Mouse (Mus musculus) adrenal gland, postnatal 14 days (tissue): ENCODE measurements around the gene Clca3a1. TPM values are rescaled to one million over a fixed set of nuclear protein-coding genes. Genes with fewer than 3 reads are reported as not detected.
"Not testable (repeated sequence)": the region's sequence is repeated elsewhere in the genome, so short reads cannot be mapped to it uniquely, and the experiment has no call there.

Experiments
- DNase-seq: peaks from one replicate; pipeline ENCODE4 v3.0.0; 2021; ENCODE audit warnings: mixed read lengths
- long read RNA-seq, 2 experiments: library from polyadenylated mRNA; stranded (forward); transcript quantifications; one replicate each; pipeline ENCODE4 v2.0.0; 2021
- total RNA-seq: library from RNA; stranded (reverse); gene quantifications from 2 replicates; pipeline ENCODE4 v1.2.3, GENCODE M21; 2021

Gene Clca3a1
- total RNA-seq: 8.4 and 8.9 TPM in 2 replicates
- long read RNA-seq, experiment 1, transcript Clca3a1-202 (14 exons, 3,524 nt): major isoform, 12 of 15 reads
- long read RNA-seq, experiment 1, partial matches to known transcripts: 3 of 15 reads
- long read RNA-seq, experiment 1, other reads (novel, unspliced or antisense): 0 of 15 reads
- long read RNA-seq, experiment 2, partial matches to known transcripts: 0 of 2 reads
- long read RNA-seq, experiment 2, other reads (novel, unspliced or antisense): 0 of 2 reads

DNA sequence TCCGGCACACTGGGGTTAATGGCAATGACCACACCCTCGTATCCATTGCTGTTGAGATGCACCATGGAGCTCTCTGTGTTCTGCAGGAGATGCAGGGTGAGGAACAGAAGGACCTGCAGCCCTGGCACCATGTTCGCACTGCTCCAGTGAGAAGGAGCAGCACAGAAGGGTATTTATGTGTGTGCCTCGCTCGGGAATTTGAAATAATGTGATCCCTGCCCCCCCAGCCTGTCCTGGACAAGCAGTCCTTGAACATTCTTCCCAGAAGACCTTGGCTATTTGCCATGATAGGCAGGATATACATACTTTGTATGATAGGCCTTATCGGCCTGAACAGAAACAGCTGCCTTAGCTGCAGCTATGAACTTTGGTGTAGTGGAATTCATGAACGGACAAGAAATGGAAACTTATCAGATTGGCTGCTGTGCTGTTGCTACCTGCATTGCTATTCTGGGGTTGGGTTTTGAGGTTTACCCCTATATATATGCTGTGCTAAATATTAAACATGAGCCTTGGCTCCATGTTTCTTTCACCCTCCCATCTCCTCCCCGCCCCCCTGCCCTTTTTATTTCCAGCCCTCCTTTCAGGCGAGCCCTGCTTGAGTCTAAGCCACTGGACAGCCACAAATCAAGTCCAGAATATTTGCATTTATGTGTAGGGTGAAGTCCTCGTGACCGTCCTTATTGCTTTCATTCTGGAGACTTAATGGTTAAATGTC, at the start of gene Clca3a1:
Gene Clca3a1, minus strand, starts transcription at position 386 of the 718 bp plus-strand sequence.
- DNase-seq: peak; percentile 39

DNA sequence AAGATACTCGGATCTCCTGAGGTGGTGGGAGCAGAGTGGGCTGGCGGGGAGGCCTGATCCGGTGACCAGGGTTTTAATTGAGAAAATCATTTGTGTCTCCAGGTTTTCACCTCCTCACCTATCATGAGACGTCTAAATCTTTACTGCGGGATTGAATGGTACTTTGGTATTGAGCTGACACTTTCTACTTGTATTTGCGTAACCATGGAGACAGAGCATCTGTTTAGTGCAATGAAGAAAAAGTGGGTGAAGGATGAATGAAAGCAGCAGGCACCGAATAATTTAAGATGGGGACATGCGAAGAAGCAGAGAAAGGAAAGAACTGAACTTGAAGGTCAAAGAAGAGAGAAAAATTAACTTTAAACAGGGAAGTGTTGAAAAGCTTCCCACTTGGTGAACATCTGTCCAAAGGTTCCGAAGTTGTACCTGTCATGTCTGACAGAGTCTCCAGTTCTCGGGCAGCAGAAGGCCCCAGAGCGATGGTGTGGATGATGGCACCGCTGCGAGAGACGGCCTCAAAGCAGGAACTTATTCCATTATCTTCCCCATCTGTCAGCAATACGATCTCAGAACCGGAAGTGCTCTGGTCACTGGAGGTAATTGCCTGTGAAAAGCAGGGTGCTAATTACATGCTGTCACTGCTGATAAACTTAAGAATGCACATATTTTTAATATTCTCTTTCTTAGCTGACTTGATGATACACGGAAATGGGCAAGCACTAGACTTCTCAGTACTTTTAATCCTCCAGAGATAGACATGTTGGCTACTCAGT, 47.6 kb upstream of the Clca3a1 start:
- not testable (repeated sequence) for DNase-seq

DNA sequence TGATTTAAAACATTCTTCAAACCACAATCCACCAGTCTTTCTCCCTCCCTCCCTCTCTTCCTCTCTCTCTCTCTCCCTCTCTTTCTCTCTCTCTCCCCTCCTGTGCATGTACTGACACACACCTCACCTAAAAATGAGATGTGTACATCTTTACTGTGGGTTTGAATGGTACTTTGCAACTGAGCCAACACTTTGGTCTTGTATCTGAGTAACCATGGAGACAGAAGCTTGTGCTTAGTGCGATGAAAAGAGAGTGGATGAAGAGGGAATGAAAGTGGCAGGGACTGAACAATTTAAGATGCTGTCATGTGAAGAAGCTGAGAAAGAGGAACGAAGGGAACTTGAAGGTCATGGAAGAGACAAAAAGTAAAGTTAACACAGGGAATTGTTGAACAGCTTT, 45.8 kb upstream of the Clca3a1 start:
- not testable (repeated sequence) for DNase-seq

DNA sequence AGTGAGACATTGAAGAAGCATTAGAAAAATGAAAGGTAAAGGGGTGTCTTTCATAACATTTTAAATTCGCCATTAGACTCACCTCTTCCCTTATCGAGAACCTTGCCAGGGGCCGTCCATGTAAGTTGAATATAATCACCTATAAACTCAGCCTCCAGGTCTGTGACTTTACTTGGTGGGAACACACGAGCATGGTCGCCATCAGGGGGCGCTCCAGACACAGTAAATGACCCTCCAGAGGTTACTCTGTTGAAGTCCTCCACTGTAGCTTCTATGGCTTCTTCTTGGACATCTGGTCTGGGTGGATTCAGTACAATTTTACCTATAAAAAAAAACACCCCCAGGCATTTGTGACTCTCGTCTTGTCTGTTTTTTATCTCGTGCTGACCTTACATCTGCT, 41.1 kb upstream of the Clca3a1 start:
- peak; percentile 41 for DNase-seq

DNA sequence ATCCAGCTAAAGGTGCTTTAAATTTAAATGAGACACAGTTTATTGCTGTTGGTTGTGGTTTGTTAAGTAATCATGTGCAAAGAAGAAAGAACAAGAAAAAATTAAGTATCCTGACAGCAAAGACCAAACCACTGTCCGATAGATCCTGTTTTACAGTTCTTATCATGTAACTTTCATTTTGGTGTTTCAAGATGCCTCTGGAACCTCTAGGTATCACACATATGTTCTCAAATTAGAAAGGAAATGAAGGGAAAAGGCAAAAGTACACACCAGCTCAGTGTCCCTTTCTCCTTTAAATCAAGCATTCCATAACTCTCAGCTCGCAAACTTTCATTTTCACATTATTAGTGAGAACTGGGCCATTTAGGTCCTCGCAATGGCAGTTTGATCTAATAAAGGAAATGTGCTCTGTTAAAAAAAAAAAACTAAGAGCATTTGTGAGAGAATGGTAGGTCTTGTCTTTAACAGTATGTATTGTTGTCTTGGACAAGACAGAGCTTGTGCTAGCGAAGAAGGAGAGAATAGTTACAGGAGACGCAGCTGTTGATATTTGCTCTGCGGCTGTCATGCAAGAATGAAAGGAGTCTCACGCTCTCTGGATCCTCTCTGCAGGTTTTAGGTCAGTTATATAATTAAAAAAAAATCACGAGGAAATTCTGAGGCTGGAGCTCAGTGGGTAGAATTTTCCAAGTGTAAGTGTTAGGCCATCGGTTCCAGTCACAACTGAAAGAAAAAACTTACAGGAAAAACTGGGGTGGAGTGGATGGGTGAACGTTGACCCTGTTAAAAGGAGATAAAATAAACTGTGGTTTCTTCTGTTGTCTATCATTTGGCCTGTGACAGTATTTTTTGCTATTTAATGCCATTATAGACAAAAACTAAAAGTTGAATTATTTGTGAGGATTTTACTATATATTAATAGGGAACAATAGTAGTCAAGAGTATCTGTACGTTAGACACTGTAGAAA, 24.7 kb upstream of the Clca3a1 start:
- DNase-seq: no peak

DNA sequence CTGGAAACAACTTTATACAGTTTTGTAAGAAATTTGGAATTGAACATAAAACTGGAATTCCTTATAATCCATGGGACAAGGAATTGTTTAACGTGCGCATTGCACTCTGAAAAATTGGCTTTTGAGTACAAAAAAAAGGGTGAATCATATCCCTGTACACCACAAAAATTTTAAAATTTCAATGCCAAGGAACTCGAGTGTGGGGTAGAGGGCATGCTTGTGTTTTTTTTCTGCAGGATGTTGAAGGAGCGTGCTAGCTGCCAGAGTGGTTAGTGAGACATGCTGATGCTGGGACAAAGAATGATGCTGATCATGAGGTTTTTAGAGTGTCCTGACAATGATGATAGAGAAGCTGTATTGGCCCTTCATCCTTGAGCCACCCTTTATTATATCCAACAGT, 4.4 kb upstream of the Clca3a1 start:
- DNase-seq: no peak

DNA sequence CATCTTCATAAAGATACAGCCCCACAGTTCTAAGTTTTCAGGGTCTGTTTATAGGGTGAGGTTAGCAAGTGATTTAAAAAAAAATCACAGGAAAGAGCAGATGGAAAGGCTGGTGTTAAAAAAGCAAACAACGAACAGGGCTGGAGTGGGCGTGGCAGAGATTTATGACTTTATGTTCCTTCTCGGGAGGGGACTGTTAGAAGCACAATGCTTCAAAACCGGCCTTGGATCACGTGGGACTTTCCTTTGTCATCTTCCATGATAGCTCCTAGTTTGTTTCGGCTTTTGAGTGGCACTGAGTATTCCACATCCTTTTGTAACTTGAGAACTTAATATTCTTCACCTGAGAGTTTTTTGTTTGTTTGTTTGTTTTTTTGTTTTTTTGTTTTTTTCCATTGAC, 677 bp upstream of the Clca3a1 start:
- peak; percentile 13 for DNase-seq

DNA sequence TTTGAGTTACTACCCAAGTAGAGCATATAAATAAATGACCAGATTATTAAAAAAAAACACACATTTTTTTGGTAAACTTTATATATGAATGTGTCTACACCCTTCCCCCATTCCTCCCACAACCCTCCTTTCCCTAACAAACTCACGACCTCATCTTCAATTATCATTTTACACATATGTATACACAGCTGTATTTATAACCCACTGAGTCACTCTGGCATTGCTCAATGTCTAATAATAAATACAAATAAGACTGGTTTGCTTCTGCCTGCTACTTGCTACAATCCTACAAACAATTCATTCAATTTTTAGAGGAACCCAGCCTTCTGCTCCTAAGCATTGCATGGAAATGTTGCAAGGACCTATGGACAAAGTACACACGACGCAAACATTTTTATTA, 1.1 kb downstream of the Clca3a1 start:
- DNase-seq: no peak

DNA sequence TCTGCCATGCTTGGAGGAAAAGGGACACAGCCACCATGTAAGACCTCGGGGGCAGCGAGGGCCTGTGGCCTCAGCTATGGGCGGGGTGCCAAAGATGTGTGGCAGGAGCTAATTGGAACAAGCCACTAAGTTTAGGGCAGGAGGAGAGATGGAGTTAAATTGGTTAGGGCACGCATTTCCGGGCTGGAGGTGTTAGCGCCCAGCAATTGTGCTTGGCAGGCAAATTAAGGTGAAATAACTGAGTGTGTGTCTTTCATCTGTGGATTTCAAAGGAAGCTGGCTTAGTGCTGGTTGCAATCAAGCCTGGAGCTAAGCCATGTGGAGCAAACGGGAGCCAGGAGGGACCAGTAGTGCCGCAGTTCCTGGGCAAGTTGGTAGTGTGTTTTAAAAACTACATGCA, 4.7 kb downstream of the Clca3a1 start:
- DNase-seq: peak; percentile 19

DNA sequence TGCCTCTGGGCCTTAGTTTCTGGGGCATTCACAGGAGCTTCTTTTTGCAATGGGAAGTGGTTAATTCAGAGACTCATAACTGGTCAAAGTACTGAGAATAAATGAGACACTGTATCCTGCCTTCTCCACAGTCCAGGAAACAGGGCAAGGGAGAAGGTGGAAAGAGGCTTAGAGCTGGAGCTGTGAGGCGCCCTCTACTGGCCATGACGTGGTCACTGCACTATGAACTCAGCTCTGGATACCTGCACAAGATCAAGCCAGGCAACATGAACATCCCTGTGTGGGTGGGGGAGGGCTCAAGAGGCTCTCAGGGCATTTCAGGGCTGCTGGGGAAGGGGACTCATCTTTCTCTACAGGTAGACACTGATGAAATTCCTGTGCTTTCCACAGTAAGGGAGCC, 7.7 kb downstream of the Clca3a1 start:
- peak; percentile 55 for DNase-seq

DNA sequence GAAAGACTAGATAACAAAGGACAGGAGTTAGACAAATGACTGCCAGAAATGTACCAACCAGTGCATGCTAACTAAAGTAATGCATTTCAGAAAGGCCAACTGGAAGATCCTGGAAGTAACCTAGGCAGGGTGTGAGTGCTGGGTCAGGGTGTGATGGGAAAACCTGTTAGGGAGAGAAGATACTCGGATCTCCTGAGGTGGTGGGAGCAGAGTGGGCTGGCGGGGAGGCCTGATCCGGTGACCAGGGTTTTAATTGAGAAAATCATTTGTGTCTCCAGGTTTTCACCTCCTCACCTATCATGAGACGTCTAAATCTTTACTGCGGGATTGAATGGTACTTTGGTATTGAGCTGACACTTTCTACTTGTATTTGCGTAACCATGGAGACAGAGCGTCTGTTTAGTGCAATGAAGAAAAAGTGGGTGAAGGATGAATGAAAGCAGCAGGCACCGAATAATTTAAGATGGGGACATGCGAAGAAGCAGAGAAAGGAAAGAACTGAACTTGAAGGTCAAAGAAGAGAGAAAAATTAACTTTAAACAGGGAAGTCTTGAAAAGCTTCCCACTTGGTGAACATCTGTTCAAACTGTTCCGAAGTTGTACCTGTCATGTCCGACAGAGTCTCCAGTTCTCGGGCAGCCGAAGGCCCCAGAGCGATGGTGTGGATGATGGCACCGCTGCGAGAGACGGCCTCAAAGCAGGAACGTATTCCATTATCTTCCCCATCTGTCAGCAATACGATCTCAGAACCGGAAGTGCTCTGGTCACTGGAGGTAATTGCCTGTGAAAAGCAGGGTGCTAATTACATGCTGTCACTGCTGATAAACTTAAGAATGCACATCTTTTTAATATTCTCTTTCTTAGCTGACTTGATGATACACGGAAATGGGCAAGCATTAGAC, 11.5 kb downstream of the Clca3a1 start:
- DNase-seq: not testable (repeated sequence)

DNA sequence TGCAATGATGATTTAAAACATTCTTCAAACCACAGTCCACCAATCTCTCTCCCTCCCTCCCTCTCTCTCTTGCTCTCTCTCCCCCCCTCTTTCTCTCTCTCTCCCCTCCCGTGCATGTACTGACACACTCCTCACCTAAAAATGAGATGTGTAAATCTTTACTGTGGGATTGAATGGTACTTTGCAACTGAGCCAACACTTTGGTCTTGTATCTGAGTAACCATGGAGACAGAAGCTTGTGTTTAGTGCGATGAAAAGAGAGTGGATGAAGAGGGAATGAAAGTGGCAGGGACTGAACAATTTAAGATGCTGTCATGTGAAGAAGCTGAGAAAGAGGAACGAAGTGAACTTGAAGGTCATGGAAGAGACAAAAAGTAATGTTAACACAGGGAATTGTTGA, 13.1 kb downstream of the Clca3a1 start:
- DNase-seq: not testable (repeated sequence)

DNA sequence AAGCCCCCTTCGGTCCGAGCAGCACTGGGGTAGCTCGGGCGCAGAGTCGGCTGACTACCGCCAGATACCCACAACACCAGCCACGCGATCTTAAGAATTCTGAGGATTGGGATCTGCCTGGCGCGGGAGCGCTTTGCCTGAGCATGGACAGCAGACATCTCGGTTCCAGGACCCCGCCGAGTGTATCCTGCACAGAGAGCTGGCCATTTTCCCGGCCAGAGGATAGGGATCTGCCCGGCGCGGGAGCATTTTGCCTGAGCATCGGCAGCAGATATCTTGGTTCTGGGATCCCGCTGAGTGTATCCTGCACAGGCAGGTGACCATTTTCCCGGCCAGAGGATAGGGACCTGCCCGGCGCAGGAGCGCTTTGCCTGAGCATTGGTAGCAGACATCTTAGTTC, 22.4 kb downstream of the Clca3a1 start:
- DNase-seq: not testable (repeated sequence)

DNA sequence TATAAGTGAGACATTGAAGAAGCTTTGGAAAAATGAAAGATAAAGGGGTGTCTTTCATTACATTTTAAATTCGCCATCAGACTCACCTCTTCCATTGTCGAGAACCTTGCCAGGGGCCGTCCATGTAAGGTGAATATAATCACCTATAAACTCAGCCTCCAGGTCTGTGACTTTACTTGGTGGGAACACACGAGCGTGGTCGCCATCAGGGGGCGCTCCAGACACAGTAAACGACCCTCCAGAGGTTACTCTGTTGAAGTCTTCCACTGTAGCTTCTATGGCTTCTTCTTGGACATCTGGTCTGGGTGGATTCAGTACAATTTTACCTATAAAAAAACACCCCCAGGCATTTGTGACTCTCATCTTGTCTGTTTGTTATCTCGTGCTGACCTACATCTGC, 23.9 kb downstream of the Clca3a1 start:
- peak; percentile 70 for DNase-seq

DNA sequence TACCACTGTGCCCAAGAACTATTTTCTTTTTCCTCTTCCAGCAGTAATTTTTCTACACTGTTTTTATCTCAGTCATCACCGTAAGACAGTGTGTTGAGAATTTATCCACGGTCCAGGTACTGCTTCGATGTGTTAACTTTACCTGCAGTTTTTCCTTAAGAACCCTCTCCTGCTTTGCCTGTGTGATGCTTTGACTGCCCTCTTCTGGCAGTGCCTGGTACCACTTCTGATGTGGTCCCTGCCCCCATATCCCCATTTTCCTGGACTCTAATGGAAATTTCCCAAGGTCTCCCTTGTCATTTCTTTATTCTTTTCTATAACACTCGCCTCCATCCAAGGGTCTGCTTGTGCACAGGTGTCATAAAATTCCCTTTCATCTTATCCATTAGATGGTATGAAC, 37.3 kb downstream of the Clca3a1 start:
- peak; percentile 66 for DNase-seq

DNA sequence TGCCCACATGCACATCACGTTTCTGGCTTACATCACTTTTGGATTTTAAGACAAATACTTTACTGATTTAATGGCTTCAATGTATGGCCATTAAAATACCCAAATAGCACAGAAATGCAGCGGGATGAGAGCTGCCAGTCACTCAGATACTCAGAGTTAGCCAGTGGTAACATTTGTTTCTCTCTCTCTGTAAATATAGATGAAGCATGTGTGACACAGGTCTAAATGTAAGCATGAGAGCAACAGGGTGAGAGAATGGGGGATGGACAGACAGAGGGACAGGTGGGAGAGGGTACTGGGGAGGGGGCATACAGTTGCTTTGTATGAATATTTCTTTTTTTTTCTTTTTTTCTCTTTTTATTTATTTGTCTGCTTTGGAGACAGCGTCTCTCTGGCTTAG, 38.2 kb downstream of the Clca3a1 start:
- DNase-seq: not testable (repeated sequence)

DNA sequence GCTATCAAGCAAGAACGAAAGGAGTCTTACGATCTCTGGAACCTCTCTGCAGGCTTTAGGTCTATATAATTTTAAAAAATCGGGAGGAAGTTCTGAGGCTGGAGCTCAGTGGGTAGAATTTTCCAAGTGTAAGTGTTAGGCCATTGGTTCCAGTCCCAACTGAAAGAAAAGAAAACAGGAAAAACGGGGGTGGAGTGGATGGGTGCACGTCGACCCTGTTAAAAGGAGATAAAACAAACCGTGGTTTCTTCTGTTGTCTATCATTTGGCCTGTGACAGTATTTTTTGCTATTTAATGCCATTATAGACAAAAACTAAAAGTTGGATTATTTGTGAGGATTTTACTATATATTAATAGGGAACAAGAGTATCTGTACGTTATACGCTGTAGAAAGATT, 38.9 kb downstream of the Clca3a1 start:
- no peak for DNase-seq

DNA sequence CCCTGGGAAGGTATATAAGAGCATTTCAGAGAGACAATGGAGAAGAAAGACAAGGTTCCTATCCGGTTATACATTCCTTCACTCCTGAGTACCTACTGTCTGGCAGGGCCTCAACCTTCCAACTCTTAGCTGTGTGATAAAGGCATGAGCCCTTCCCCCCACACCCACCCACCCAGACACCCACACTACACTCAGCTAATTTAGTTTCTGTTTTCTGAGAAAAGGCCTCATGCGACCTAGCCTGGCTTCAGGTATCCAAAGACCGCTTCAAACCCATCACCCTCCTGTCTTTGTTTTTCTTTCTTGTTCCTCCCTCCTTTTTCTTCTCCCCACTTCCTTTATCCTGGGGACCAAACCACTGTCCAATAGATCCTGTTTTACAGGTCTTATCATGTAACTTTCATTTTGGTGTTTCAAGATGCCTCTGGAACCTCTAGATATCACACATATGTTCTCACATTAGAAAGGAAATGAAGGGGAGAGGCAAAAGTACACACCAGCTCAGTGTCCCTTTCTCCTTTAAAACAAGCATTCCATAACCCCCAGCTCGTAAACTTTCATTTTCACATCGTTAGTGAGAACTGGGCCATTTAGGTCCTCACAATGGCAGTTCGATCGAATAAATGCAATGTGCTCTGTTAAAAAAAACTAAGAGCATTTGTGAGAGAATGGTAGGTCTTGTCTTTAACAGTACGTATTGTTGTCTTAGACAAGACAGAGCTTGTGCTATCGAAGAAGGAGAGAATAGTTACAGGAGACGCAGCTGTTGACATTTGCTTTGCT, 39.5 kb downstream of the Clca3a1 start:
- no peak for DNase-seq

DNA sequence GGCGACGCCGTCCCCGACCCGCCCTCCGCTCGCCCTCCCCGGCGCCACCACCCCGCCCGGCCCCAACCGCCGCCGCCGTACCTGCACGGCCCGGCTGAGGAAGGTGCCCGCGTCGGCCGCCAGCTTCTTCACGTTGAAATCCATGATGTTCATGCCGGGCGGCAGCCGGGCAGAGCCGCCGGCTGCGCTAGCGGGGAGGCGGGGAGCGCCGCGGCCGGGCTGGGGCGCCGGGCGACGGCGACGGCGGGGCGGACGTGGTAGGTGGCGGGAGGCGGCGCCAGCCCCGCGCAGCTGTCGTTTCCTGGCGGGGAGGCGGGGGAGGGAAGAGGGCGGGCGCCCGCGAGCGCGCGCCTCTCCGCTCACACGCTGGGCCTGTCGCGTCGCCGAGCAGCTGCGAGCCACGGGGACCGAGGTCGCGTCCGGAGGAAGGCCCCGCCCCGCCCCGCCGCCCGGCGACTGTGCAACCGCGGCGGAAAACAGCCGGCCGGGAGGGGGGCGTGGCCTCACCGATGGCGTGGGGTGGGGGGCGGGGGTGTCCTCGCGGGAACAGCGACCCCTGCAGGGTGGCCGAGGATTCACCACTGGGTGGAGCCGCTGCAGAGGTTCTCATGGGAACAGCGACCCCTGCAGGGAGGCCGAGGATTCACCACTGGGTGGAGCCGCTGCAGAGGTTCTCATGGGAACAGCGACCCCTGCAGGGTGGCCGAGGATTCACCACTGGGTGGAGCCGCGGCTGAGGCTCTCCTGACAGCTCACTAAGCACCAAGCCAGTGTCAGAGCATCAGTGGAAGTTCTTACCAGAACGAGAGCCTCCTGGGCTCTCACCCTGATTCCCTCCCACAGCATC, 40.7 kb downstream of the Clca3a1 start, which contains the start of gene Sh3glb1:
Gene Sh3glb1, minus strand, starts transcription at position 435 of the 847 bp plus-strand sequence.
- DNase-seq: peak; percentile 100
